Mouse (Mus musculus) embryonic facial prominence, embryonic 12.5 days (tissue): Measurements from ENCODE around the gene Ctla4. TPM values are rescaled to one million over a fixed set of nuclear protein-coding genes. Genes with fewer than 3 reads are reported as not detected.

ENCODE experiments used
- ATAC-seq: fragments of 200-750 bp; cut with Nextera tagmentation; 2 replicates; pipeline ENCODE4 v1.8.0; 2017; ENCODE audit not compliant: insufficient number of reproducible peaks, insufficient read depth, low FRiP score, low TSS enrichment
- H3K27ac ChIP-seq: fragments of 300-500 bp; sonication (generic); 2 replicates; pipeline ENCODE4 v1.5.1; 2016; ENCODE audit warnings: mild to moderate bottlenecking
- H3K27me3 ChIP-seq: fragments of 300-500 bp; sonication (generic); 2 replicates; pipeline ENCODE4 v1.6.1; 2016; ENCODE audit warnings: mild to moderate bottlenecking, moderate library complexity
- H3K36me3 ChIP-seq: fragments of 300-500 bp; sonication (generic); 2 replicates; pipeline ENCODE4 v1.6.1; 2016; ENCODE audit warnings: mild to moderate bottlenecking
- H3K4me1 ChIP-seq: fragments of 300-500 bp; sonication (generic); 2 replicates; pipeline ENCODE4 v1.6.1; 2016
- H3K4me2 ChIP-seq: fragments of 300-500 bp; sonication (generic); replicated peaks from 2 replicates; pipeline ENCODE4 v1.6.1; 2016; ENCODE audit warnings: mild to moderate bottlenecking, moderate library complexity
- H3K4me3 ChIP-seq: fragments of 300-500 bp; sonication (generic); 2 replicates; pipeline ENCODE4 v1.5.1; 2016; ENCODE audit warnings: mild to moderate bottlenecking
- H3K9ac ChIP-seq: fragments of 300-500 bp; sonication (generic); 2 replicates; pipeline ENCODE4 v1.6.1; 2016; ENCODE audit warnings: mild to moderate bottlenecking, moderate library complexity
- H3K9me3 ChIP-seq: fragments of 300-500 bp; sonication (generic); 2 replicates; pipeline ENCODE4 v1.6.1; 2016; ENCODE audit warnings: mild to moderate bottlenecking, moderate library complexity
- WGBS: fragments of 180-500 bp; shearing (Covaris S2); methylation state at CpG from one replicate; pipeline ENCODE4 v1.1.7; 2016; 5-methylcytosine and 5-hydroxymethylcytosine counted together
- polyA plus RNA-seq: library from polyadenylated mRNA; unstranded; fragments of >200 nt; fragmentation: Nextera tagmentation; extraction: Ambion mirVana; gene quantifications from 2 replicates; pipeline ENCODE4 v1.2.1, GENCODE M21; 2016

Ctla4 gene
- polyA plus RNA-seq, 1 experiment from 2014 or later = not detected

- Histone ChIP-seq H3K4me2 (no peak overlapping the region), H3K4me1 (no peaks in the 10 kb centered on the region), H3K27me3 (no peaks in the 10 kb centered on the region), H3K9me3 (no peaks in the 10 kb centered on the region), H3K27ac (no peak overlapping the region), H3K36me3 (no peaks in the 10 kb centered on the region), H3K9ac (no peak overlapping the region), H3K4me3 (no peak overlapping the region)
- ATAC-seq = no peak
- 55% methylated on average over 2 of the region's 2 CpGs for WGBS
Measured at GRCm38 (mm10) chr1:60954759-60955158, 68.0 kb downstream of the Ctla4 start.

- Histone ChIP-seq H3K27me3 (no peaks in the 10 kb centered on the region), H3K4me3 (no peak overlapping the region), H3K36me3 (no peaks in the 10 kb centered on the region), H3K27ac (no peak overlapping the region), H3K4me2 (no peak overlapping the region), H3K9me3 (no peaks in the 10 kb centered on the region), H3K9ac (no peak overlapping the region), H3K4me1 (no peaks in the 10 kb centered on the region)
- no peak for ATAC-seq
- 90% methylated on average over 3 of the region's 3 CpGs for WGBS
Measured at GRCm38 (mm10) chr1:60955186-60955585, 68.4 kb downstream of the Ctla4 start.

- 92% methylated on average over 6 of the region's 6 CpGs for WGBS
- H3K9me3 ChIP-seq = no peaks in the 10 kb centered on the region
- no peak overlapping the region for H3K9ac ChIP-seq
- H3K4me2 ChIP-seq = no peak overlapping the region
- ATAC-seq = no peak
- H3K27ac ChIP-seq = no peak overlapping the region
- no peaks in the 10 kb centered on the region for H3K27me3 ChIP-seq
- H3K4me3 ChIP-seq = no peak overlapping the region
- no peaks in the 10 kb centered on the region for H3K36me3 ChIP-seq
- H3K4me1 ChIP-seq = no peaks in the 10 kb centered on the region
Measured at GRCm38 (mm10) chr1:60956196-60956595, 69.4 kb downstream of the Ctla4 start.

GRCm38 (mm10) chr1:60958287-60958686 is 71.5 kb downstream of the Ctla4 start:
- Histone ChIP-seq H3K4me2 (no peak overlapping the region), H3K4me1 (no peaks in the 10 kb centered on the region), H3K27ac (no peak overlapping the region), H3K4me3 (no peak overlapping the region), H3K36me3 (no peaks in the 10 kb centered on the region), H3K9me3 (no peaks in the 10 kb centered on the region), H3K9ac (no peak overlapping the region), H3K27me3 (no peaks in the 10 kb centered on the region)
- WGBS = 85% methylated on average over 1 of the region's 1 CpGs
- no peak for ATAC-seq

DNA sequence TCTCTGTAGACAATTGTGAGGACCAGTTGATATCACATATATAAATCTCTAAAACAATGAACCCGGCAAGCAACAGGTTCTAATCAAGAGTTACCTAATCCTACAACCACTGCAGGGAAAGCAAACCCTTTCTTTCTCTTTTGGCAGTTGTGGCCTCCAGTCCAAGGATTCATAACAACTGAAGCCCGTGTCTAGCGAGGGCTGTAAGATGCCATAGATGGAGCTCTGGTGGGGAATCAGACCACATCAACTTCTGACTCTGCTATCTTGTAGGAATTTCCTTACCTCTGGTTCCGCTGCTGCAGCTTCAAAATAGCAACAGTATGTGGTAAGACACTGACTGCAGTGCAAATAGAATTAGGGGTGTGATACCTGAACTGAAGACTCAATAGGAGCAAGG is 72.4 kb downstream of the Ctla4 start:
- H3K27me3 ChIP-seq = no peaks in the 10 kb centered on the region
- no peak overlapping the region for H3K27ac ChIP-seq
- 77% methylated on average over 4 of the region's 4 CpGs for WGBS
- H3K9me3 ChIP-seq = no peaks in the 10 kb centered on the region
- no peaks in the 10 kb centered on the region for H3K4me1 ChIP-seq
- no peak overlapping the region for H3K4me3 ChIP-seq
- H3K4me2 ChIP-seq = no peak overlapping the region
- H3K36me3 ChIP-seq = no peaks in the 10 kb centered on the region
- ATAC-seq = no peak
- no peak overlapping the region for H3K9ac ChIP-seq

DNA sequence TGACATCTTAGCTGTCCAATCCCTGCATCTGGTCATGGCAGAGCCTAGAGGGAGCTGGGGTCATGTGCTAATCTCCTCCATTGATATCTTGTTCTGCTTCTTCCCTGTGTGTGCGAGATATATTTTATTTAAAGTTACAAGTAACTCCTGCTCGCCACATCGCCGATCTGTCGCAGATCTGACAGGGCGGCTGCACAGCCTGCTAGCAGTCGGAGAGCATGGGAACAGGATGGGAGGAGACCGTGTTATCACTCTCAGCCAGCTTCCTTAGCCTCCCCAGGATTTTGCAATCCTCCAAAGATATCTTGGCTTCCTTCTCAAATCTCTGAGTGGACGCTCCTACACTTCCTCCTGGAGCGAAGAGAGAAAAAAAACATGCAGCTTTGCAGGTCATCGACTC is 73.7 kb downstream of the Ctla4 start:
- Histone ChIP-seq H3K4me1 (no peaks in the 10 kb centered on the region), H3K9me3 (no peaks in the 10 kb centered on the region), H3K4me2 (no peak overlapping the region), H3K4me3 (no peak overlapping the region), H3K27me3 (no peaks in the 10 kb centered on the region), H3K36me3 (no peaks in the 10 kb centered on the region), H3K27ac (no peak overlapping the region), H3K9ac (no peak overlapping the region)
- no peak for ATAC-seq
- WGBS = 81% methylated on average over 11 of the region's 11 CpGs

DNA sequence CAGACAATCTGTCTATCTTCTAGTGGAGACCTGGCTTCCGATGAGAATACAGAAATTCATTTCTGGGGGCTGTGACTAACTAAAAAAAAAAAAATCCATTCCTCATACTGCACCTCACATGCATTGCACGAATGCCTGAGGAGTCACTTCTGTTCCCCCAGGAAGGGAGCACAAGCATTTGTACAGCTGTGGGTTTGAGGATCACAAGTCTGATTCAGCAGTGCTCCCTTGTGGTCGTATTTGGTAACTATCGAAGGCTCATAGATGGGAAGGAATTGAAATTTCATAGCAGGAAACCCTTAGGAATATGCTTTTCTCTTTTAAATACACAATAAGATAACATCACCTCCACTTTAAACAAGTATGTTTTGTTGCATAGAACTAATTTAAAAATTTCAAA is 74.3 kb downstream of the Ctla4 start:
- 25% methylated on average over 4 of the region's 4 CpGs for WGBS
- H3K36me3 ChIP-seq = no peaks in the 10 kb centered on the region
- no peaks in the 10 kb centered on the region for H3K4me1 ChIP-seq

GRCm38 (mm10) chr1:60962095-60962494 is 75.3 kb downstream of the Ctla4 start:
- Histone ChIP-seq H3K4me2 (no peak overlapping the region), H3K9me3 (no peaks in the 10 kb centered on the region)

More for the DNA sequence above, 74.3 kb downstream of the Ctla4 start:
- H3K9ac ChIP-seq = no peak overlapping the region
- H3K27me3 ChIP-seq = no peaks in the 10 kb centered on the region
- H3K9me3 ChIP-seq = no peaks in the 10 kb centered on the region
- no peak overlapping the region for H3K4me2 ChIP-seq
- no peak overlapping the region for H3K4me3 ChIP-seq
- no peak overlapping the region for H3K27ac ChIP-seq
- ATAC-seq = no peak

More at GRCm38 (mm10) chr1:60962095-60962494, 75.3 kb downstream of the Ctla4 start:
- no peak overlapping the region for H3K9ac ChIP-seq
- 89% methylated on average over 4 of the region's 4 CpGs for WGBS
- no peaks in the 10 kb centered on the region for H3K4me1 ChIP-seq
- no peak overlapping the region for H3K27ac ChIP-seq
- no peaks in the 10 kb centered on the region for H3K27me3 ChIP-seq
- no peak for ATAC-seq
- no peak overlapping the region for H3K4me3 ChIP-seq
- no peaks in the 10 kb centered on the region for H3K36me3 ChIP-seq

Other genes with a start within 250 kb of the Ctla4 start
- 0.14 and 0.27 TPM in 2 replicates for gene Cd28, start 170.2 kb upstream of the Ctla4 start, polyA plus RNA-seq
- 0.28 and 0.50 TPM in 2 replicates for gene Icos, start 90.9 kb downstream of the Ctla4 start, polyA plus RNA-seq